Comparison of ENCODE assay signal across 8 mouse cellular contexts in the genomic region with DNA sequence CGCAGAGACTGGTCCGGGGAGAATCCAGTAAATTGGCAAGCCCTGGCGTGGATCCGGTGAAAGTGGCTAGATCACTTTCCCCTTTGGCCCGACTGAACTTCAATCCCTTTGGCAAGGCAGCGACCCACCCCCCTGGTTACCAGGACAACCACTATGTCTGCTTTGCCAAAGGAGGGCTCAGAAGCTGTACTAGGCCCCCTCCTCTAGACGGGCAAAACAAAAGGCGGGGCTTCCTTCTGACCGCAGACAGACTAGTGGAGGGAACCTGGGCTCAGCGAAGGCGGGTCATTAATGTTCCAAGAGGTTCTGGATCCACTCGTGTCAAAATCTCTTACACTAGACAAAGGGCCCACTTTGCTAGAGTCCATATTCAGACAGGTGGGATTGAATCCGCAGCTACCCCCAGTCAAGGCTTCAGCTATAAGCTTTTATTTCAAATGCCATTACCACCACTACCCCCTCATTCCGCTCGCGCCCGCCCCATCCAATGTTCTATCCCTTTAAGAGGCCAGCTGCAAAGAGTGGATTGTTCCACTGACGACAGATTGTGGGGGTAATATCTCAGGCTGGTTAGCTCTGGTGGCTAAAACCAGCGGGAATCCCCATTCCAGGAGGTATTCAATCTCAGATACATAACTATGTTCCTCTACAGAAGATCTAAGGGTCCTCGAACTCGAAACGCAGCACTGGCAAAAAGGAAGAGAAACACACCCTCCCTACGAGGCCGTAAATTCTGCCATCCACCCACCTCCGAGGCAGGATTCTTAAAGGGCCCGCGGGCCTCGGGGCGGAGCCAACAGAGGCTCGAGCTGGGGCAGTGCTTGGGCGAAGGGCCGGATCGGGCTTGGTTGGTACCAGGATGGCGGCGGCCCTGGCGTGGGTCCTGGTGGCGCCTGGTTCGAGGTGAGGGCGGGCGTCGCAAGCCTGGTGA. TPM values are rescaled to one million over a fixed set of nuclear protein-coding genes. Genes with fewer than 3 reads are reported as not detected.
DNase-seq lines count a peak whose midpoint lies in the region; ATAC-seq and TF ChIP-seq lines count a peak whose summit lies in the region.

No protein-coding gene starts in this region.

- peaks cover 26% of the 10 kb centered on the region for H3K79me2 ChIP-seq in C2C12 (ENCODE audit: control insufficient read depth, insufficient read depth)

- H3K27me3 ChIP-seq in C2C12 (ENCODE audit: control insufficient read depth, insufficient read depth, insufficient read length) = no peaks in the 10 kb centered on the region
- H3K27me3 ChIP-seq in heart, embryonic 11.5 days (ENCODE audit: control insufficient read depth, insufficient read depth, low read length) = no peaks in the 10 kb centered on the region
- H3K27me3 ChIP-seq in kidney, embryonic 15.5 days = no peaks in the 10 kb centered on the region
- no peaks in the 10 kb centered on the region for H3K27me3 ChIP-seq in liver, embryonic 12.5 days (replicated peaks)

- H3K4me3 ChIP-seq in C2C12 (ENCODE audit: insufficient read depth, poor library complexity, severe bottlenecking) = peak overlapping the region; percentile 66
- peak overlapping the region; percentile 81 for H3K4me3 ChIP-seq in embryonic fibroblast, embryonic 13.5 days (ENCODE audit: insufficient read depth, low read length)
- H3K4me3 ChIP-seq in heart, embryonic 11.5 days (ENCODE audit: low read depth, low read length) = peak overlapping the region; percentile 85
- peak overlapping the region; percentile 86 for H3K4me3 ChIP-seq in kidney, embryonic 15.5 days (replicated peaks)
- peak overlapping the region; percentile 75 for H3K4me3 ChIP-seq in liver, embryonic 12.5 days

- peaks cover 12% of the 10 kb centered on the region for H3K79me3 ChIP-seq in C2C12 (ENCODE audit: low read depth)

- peak overlapping the region; percentile 93 for H3K4me2 ChIP-seq in heart, embryonic 11.5 days
- peak overlapping the region; percentile 72 for H3K4me2 ChIP-seq in kidney, embryonic 15.5 days
- peak overlapping the region; percentile 86 for H3K4me2 ChIP-seq in liver, embryonic 12.5 days

- ATAC-seq in heart, embryonic 11.5 days (replicated peaks; ENCODE audit: insufficient number of reproducible peaks, low FRiP score, low TSS enrichment) = peak; percentile 68
- ATAC-seq in kidney, embryonic 15.5 days (replicated peaks; ENCODE audit: low FRiP score) = peak; percentile 85
- peak; percentile 77 for ATAC-seq in liver, embryonic 12.5 days

- under 1% methylated on average over 41 of the region's 41 CpGs for WGBS in heart, embryonic 11.5 days (ENCODE audit: insufficient replicate concordance)
- WGBS in kidney, embryonic 15.5 days = under 1% methylated on average over 41 of the region's 41 CpGs
- WGBS in liver, embryonic 12.5 days (ENCODE audit: insufficient replicate concordance) = 1% methylated on average over 41 of the region's 41 CpGs

- TF ChIP-seq CTCF in C2C12 (IDR thresholded peaks at IDR 0.05; ENCODE audit: control insufficient read depth, insufficient read depth, insufficient read length) = no peak
- TF ChIP-seq CTCF in embryonic fibroblast, embryonic 13.5 days (IDR thresholded peaks at IDR 0.05; ENCODE audit: borderline replicate concordance, insufficient read depth, low read length) = no peak

- peak; percentile 68 for TF ChIP-seq POLR2A in embryonic fibroblast, embryonic 13.5 days (IDR thresholded peaks at IDR 0.05; ENCODE audit: low read depth, low read length)

- peaks cover 4% of the 10 kb centered on the region; the same call in 1 of the 2 replicates for H3K4me1 ChIP-seq in embryonic fibroblast, embryonic 13.5 days (ENCODE audit: control insufficient read depth, insufficient read depth, low read length)
- peaks cover 46% of the 10 kb centered on the region for H3K4me1 ChIP-seq in heart, embryonic 11.5 days (ENCODE audit: control insufficient read depth, insufficient read depth, low read length)
- peaks cover 65% of the 10 kb centered on the region for H3K4me1 ChIP-seq in kidney, embryonic 15.5 days
- H3K4me1 ChIP-seq in liver, embryonic 12.5 days = peaks cover 91% of the 10 kb centered on the region

- H3K27ac ChIP-seq in embryonic fibroblast, embryonic 13.5 days (ENCODE audit: insufficient read depth, low read length) = peak overlapping the region; percentile 31; the same call in 1 of the 2 replicates
- peak overlapping the region; percentile 86 for H3K27ac ChIP-seq in heart, embryonic 11.5 days (ENCODE audit: low read depth, low read length)
- H3K27ac ChIP-seq in kidney, embryonic 15.5 days = peak overlapping the region; percentile 89
- H3K27ac ChIP-seq in liver, embryonic 12.5 days = peak overlapping the region; percentile 94

- DNase-seq in brain, adult 2 months (ENCODE audit: low read depth, low spot score) = peak; percentile 88
- DNase-seq in naive thymus-derived CD4-positive, alpha-beta T cell, adult 2 months (ENCODE audit: low read depth) = peak; percentile 89
- DNase-seq in spleen, postnatal 4 days (ENCODE audit: low spot score in 2 of 2) = peak; percentile 86 to 90

- peak overlapping the region; percentile 92 for H3K9ac ChIP-seq in heart, embryonic 11.5 days (ENCODE audit: low read depth, low read length)
- H3K9ac ChIP-seq in kidney, embryonic 15.5 days = peak overlapping the region; percentile 80
- H3K9ac ChIP-seq in liver, embryonic 12.5 days = peak overlapping the region; percentile 90

- H3ac ChIP-seq in C2C12 (ENCODE audit: control insufficient read depth, insufficient read length, low read depth) = peak overlapping the region; percentile 78

- H3K36me3 ChIP-seq in C2C12 (ENCODE audit: control insufficient read depth, insufficient read depth) = peaks cover 16% of the 10 kb centered on the region
- peaks cover 22% of the 10 kb centered on the region for H3K36me3 ChIP-seq in heart, embryonic 11.5 days (ENCODE audit: control insufficient read depth, insufficient read depth, low read length)
- H3K36me3 ChIP-seq in kidney, embryonic 15.5 days = peaks cover 53% of the 10 kb centered on the region
- peaks cover 50% of the 10 kb centered on the region for H3K36me3 ChIP-seq in liver, embryonic 12.5 days

- H3K9me3 ChIP-seq in heart, embryonic 11.5 days (replicated peaks; ENCODE audit: control insufficient read depth, low read length) = no peaks in the 10 kb centered on the region
- no peaks in the 10 kb centered on the region for H3K9me3 ChIP-seq in kidney, embryonic 15.5 days (replicated peaks)
- no peaks in the 10 kb centered on the region for H3K9me3 ChIP-seq in liver, embryonic 12.5 days (replicated peaks)

TF ChIP-seq in C2C12, 6 proteins besides CTCF, POLR2A, EP300 and RAD21:
- TF ChIP-seq MYOD1 (IDR thresholded peaks at IDR 0.05; ENCODE audit: control insufficient read depth, insufficient read length, low read depth) (no peak), FOSL1 (IDR thresholded peaks at IDR 0.05; ENCODE audit: insufficient read depth, low read length, poor library complexity, severe bottlenecking) (no peak)

RNA-seq across cellular contexts. Expression of gene Hyal2, which starts 0.9 kb away (rescaled TPM):
- polyA plus RNA-seq in C2C12 (2012; fragmentation: generic; extraction: Trizol) = 59.7 TPM
- polyA plus RNA-seq in embryonic fibroblast, embryonic 13.5 days (2011; ENCODE audit: insufficient read length, low read depth, missing spikeins) = 28.0 and 34.4 TPM in 2 replicates
- polyA plus RNA-seq in heart, embryonic 11.5 days (2014; fragmentation: Nextera tagmentation; extraction: Ambion mirVana) = 105 and 117 TPM in 2 replicates
- polyA plus RNA-seq in kidney, embryonic 15.5 days (2015; fragmentation: Nextera tagmentation; extraction: Ambion mirVana) = 111 and 117 TPM in 2 replicates
- 53.9 and 57.6 TPM in 2 replicates for polyA plus RNA-seq in liver, embryonic 12.5 days (2016; fragmentation: Nextera tagmentation; extraction: Ambion mirVana)

RNA-seq across cellular contexts. Expression of gene Tusc2, which starts 5.5 kb away (rescaled TPM):
- 15.9 TPM for polyA plus RNA-seq in C2C12 (2012; fragmentation: generic; extraction: Trizol)
- polyA plus RNA-seq in embryonic fibroblast, embryonic 13.5 days (2011; ENCODE audit: insufficient read length, low read depth, missing spikeins) = 14.5 and 15.6 TPM in 2 replicates
- 60.4 and 63.3 TPM in 2 replicates for polyA plus RNA-seq in heart, embryonic 11.5 days (2014; fragmentation: Nextera tagmentation; extraction: Ambion mirVana)
- 46.5 and 46.8 TPM in 2 replicates for polyA plus RNA-seq in kidney, embryonic 15.5 days (2015; fragmentation: Nextera tagmentation; extraction: Ambion mirVana)
- 48.6 and 52.7 TPM in 2 replicates for polyA plus RNA-seq in liver, embryonic 12.5 days (2016; fragmentation: Nextera tagmentation; extraction: Ambion mirVana)

RNA-seq across cellular contexts. Expression of gene Hyal1, which starts 8.1 kb away (rescaled TPM):
- 1.2 TPM for polyA plus RNA-seq in C2C12 (2012; fragmentation: generic; extraction: Trizol)
- 13.9 and 15.6 TPM in 2 replicates for polyA plus RNA-seq in embryonic fibroblast, embryonic 13.5 days (2011; ENCODE audit: insufficient read length, low read depth, missing spikeins)
- 3.4 and 3.5 TPM in 2 replicates for polyA plus RNA-seq in heart, embryonic 11.5 days (2014; fragmentation: Nextera tagmentation; extraction: Ambion mirVana)
- polyA plus RNA-seq in kidney, embryonic 15.5 days (2015; fragmentation: Nextera tagmentation; extraction: Ambion mirVana) = 8.6 and 10.5 TPM in 2 replicates
- 3.6 and 3.9 TPM in 2 replicates for polyA plus RNA-seq in liver, embryonic 12.5 days (2016; fragmentation: Nextera tagmentation; extraction: Ambion mirVana)

RNA-seq across cellular contexts. Expression of gene Naa80, which starts 10.1 kb away (rescaled TPM):
- 8.2 TPM for polyA plus RNA-seq in C2C12 (2012; fragmentation: generic; extraction: Trizol)
- polyA plus RNA-seq in embryonic fibroblast, embryonic 13.5 days (2011; ENCODE audit: insufficient read length, low read depth, missing spikeins) = 11.3 and 15.4 TPM in 2 replicates
- 12.2 and 15.2 TPM in 2 replicates for polyA plus RNA-seq in heart, embryonic 11.5 days (2014; fragmentation: Nextera tagmentation; extraction: Ambion mirVana)
- polyA plus RNA-seq in kidney, embryonic 15.5 days (2015; fragmentation: Nextera tagmentation; extraction: Ambion mirVana) = 16.0 and 19.3 TPM in 2 replicates
- polyA plus RNA-seq in liver, embryonic 12.5 days (2016; fragmentation: Nextera tagmentation; extraction: Ambion mirVana) = 12.5 and 12.9 TPM in 2 replicates

RNA-seq across cellular contexts. Expression of gene Hyal3, which starts 12.0 kb away (rescaled TPM):
- polyA plus RNA-seq in C2C12 (2012; fragmentation: generic; extraction: Trizol) = 0.28 TPM
- polyA plus RNA-seq in embryonic fibroblast, embryonic 13.5 days (2011; ENCODE audit: insufficient read length, low read depth, missing spikeins) = 0.40 and 0.76 TPM in 2 replicates
- polyA plus RNA-seq in heart, embryonic 11.5 days (2014; fragmentation: Nextera tagmentation; extraction: Ambion mirVana) = 0.14 and 0.33 TPM in 2 replicates
- polyA plus RNA-seq in kidney, embryonic 15.5 days (2015; fragmentation: Nextera tagmentation; extraction: Ambion mirVana) = 1.3 TPM in 2 replicates
- polyA plus RNA-seq in liver, embryonic 12.5 days (2016; fragmentation: Nextera tagmentation; extraction: Ambion mirVana) = 0.99 and 1.2 TPM in 2 replicates

Comparison
In these comparisons a context has a peak if more than half of its experiments do, and no peak if none do; other contexts are left out.
1. Peak in every context shown above with its lines: DNase-seq, ATAC-seq, H3K4me3 ChIP-seq and H3K27ac ChIP-seq.
2. H3K27ac ChIP-seq: peak in every context shown above with its lines; median percentile 94 in liver, embryonic 12.5 days; 89 in kidney, embryonic 15.5 days; 86 in heart, embryonic 11.5 days; 31 in embryonic fibroblast, embryonic 13.5 days.